Mouse (Mus musculus) neural tube, embryonic 12.5 days (tissue): ENCODE data around the gene Rps2. TPM values are rescaled to one million over a fixed set of nuclear protein-coding genes. Genes with fewer than 3 reads are reported as not detected.

Experiments
- ATAC-seq: fragments of 200-750 bp; cut with Nextera tagmentation; 2 replicates; pipeline ENCODE4 v1.8.0; 2017; ENCODE audit warnings: low read depth, mild to moderate bottlenecking, moderate TSS enrichment, moderate library complexity; ENCODE audit not compliant: low FRiP score
- H3K27ac ChIP-seq: fragments of 300-500 bp; sonication (generic); 2 replicates; pipeline ENCODE4 v1.5.1; 2016
- H3K27me3 ChIP-seq: fragments of 300-500 bp; sonication (generic); replicated peaks from 2 replicates; pipeline ENCODE4 v1.6.1; 2016; ENCODE audit warnings: mild to moderate bottlenecking
- H3K36me3 ChIP-seq: fragments of 300-500 bp; sonication (generic); 2 replicates; pipeline ENCODE4 v1.6.1; 2016; ENCODE audit warnings: mild to moderate bottlenecking
- H3K4me1 ChIP-seq: fragments of 300-500 bp; sonication (generic); 2 replicates; pipeline ENCODE4 v1.6.1; 2016
- H3K4me2 ChIP-seq: fragments of 300-500 bp; sonication (generic); replicated peaks from 2 replicates; pipeline ENCODE4 v1.6.1; 2016; ENCODE audit warnings: mild to moderate bottlenecking
- H3K4me3 ChIP-seq: fragments of 300-500 bp; sonication (generic); 2 replicates; pipeline ENCODE4 v1.5.1; 2016
- H3K9ac ChIP-seq: fragments of 300-500 bp; sonication (generic); 2 replicates; pipeline ENCODE4 v1.6.1; 2016; ENCODE audit warnings: mild to moderate bottlenecking
- H3K9me3 ChIP-seq: fragments of 300-500 bp; sonication (generic); 2 replicates; pipeline ENCODE4 v1.6.1; 2016; ENCODE audit warnings: mild to moderate bottlenecking
- WGBS: fragments of 180-500 bp; shearing (Covaris S2); methylation state at CpG from one replicate; pipeline ENCODE4 v1.1.7; 2016; 5-methylcytosine and 5-hydroxymethylcytosine counted together
- polyA plus RNA-seq: library from polyadenylated mRNA; unstranded; fragments of >200 nt; fragmentation: Nextera tagmentation; extraction: Ambion mirVana; gene quantifications from 2 replicates; pipeline ENCODE4 v1.2.1, GENCODE M21; 2016

Rps2 gene
- polyA plus RNA-seq, 1 experiment from 2014 or later = 826 TPM

DNA sequence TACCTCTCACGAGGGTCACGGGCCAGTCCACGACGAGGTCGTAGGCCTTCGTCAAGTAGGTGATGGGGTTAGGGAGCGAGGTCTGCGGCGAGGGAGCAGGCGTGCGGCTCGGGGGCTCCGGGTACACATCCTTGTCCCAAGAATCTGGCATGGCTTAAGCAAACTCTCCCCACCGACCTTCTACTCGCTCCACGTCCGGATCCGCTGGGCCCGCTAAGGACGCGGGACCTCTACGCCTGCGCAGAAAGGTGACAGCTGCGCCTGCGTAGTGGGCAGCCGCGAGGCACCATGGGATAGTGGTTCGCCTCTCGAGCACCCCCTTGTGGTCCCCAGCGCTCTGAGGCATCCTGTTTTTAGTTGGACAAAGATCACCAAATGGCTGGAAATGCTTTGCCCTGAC lies 6.3 kb downstream of the Rps2 start, which contains the start of gene Ndufb10:
Gene Ndufb10, minus strand, starts transcription at position 295 of the 400 bp plus-strand sequence.
- H3K4me1 ChIP-seq = peaks cover 29% of the 10 kb centered on the region
- peak within 1 kb of the TSS; percentile 94 for H3K4me2 ChIP-seq
- H3K9me3 ChIP-seq = no peaks in the 10 kb centered on the region
- peaks cover 15% of the 10 kb centered on the region for H3K36me3 ChIP-seq
- H3K9ac ChIP-seq = peak within 1 kb of the TSS; percentile 92
- peak within 1 kb of the TSS; percentile 71 for H3K4me3 ChIP-seq
- peak; percentile 78 for ATAC-seq
- H3K27me3 ChIP-seq = no peaks in the 10 kb centered on the region
- H3K27ac ChIP-seq = peak within 1 kb of the TSS; percentile 12; the same call in 1 of the 2 replicates
- WGBS = under 1% methylated on average over 30 of the region's 30 CpGs

DNA sequence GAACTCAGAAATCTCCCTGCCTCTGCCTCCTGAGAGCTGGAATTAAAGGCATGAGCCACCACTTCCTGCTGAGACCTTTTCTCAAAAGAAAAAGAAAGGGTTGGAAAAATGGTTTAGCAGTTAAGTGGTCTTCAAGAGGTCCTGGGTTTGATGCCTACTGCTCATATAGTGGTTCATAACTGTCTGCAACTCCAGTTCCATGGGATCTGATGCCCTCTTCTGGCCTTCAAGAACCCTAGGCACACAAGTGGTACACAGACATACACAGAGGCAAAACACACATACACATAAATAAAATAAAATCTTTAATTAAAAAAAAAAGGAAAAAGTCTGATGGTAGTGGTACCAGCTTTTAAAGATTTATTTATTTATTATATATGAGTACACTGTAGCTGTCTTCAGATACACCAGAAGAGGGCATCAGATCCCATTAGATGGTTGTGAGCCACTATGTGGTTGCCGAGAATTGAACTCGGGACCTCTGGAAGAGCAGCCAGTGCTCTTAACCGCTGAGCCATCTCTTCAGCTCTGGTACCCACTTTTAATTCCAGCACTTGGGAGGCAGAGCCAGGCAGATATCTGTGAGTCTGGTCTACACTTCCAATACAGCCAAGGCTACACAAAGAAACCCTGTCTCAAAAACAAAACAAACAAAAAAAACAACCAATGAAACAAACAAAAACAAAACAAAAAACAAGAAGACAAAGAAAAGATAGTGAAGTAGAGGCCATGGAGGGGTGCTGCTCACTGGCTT lies 7.9 kb downstream of the Rps2 start:
- no peak overlapping the region for H3K4me2 ChIP-seq
- H3K27me3 ChIP-seq = no peaks in the 10 kb centered on the region
- 70% methylated on average over 3 of the region's 3 CpGs for WGBS
- H3K36me3 ChIP-seq = peaks cover 15% of the 10 kb centered on the region
- no peaks in the 10 kb centered on the region for H3K9me3 ChIP-seq
- H3K4me3 ChIP-seq = no peak overlapping the region
- H3K9ac ChIP-seq = no peak overlapping the region
- ATAC-seq = no peak
- H3K27ac ChIP-seq = no peak overlapping the region
- H3K4me1 ChIP-seq = peaks cover 29% of the 10 kb centered on the region

DNA sequence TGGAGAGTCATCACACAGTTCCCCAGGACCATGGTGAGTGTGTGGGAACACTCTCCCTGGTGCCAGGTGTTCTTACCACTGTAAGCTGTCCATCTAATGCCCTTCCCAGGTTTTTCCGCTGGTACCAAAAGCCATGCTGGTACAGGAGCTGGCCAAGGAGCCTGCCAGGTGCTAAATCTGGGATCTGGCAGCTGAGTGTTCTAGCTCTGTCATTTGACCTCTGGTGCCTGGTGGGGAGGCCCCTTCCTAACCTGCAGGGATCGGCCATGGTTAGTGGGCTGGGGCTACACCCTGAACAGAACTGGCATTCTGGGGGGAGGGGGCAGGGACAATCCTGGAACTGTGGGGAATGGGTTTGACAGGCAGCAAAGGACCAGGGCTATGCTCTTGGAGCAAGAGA lies 9.7 kb downstream of the Rps2 start, which contains the start of gene Rpl3l:
Gene Rpl3l, plus strand, starts transcription at position 203 of the 400 bp plus-strand sequence.
- no peak for ATAC-seq
- Histone ChIP-seq H3K4me3 (no peak within 1 kb of the TSS), H3K36me3 (peaks cover under 1% of the 10 kb centered on the region; the same call in 1 of the 2 replicates), H3K4me1 (peaks cover 14% of the 10 kb centered on the region), H3K27me3 (no peaks in the 10 kb centered on the region), H3K4me2 (no peak within 1 kb of the TSS), H3K9ac (0 out of 2 replicates have a peak within 1 kb of the TSS, but pooled peaks have one; percentile 2), H3K27ac (no peak within 1 kb of the TSS), H3K9me3 (no peaks in the 10 kb centered on the region)
- WGBS = 87% methylated on average over 2 of the region's 2 CpGs

DNA sequence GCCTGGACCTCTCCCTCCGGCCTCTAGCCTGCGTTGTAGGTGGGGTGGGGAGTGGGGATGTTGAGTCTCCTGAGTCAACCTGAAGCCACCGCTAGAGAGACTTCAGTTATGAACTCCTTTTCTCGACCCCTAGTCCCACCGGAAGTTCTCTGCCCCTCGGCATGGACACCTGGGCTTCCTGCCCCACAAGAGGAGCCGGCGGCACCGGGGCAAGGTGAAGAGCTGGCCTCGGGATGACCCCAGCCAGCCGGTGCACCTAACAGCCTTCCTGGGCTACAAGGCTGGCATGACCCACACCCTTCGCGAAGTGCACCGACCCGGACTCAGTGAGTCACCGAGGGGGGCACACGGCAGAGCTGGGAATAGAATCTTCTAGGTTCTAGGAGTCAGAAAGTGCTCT lies 10.3 kb downstream of the Rps2 start:
- H3K4me2 ChIP-seq = no peak overlapping the region
- no peak overlapping the region for H3K9ac ChIP-seq
- H3K27me3 ChIP-seq = no peaks in the 10 kb centered on the region
- peaks cover 9% of the 10 kb centered on the region for H3K4me1 ChIP-seq
- H3K27ac ChIP-seq = no peak overlapping the region
- H3K4me3 ChIP-seq = no peak overlapping the region
- no peaks in the 10 kb centered on the region for H3K9me3 ChIP-seq
- H3K36me3 ChIP-seq = no peaks in the 10 kb centered on the region
- ATAC-seq = no peak
- 73% methylated on average over 17 of the region's 17 CpGs for WGBS

DNA sequence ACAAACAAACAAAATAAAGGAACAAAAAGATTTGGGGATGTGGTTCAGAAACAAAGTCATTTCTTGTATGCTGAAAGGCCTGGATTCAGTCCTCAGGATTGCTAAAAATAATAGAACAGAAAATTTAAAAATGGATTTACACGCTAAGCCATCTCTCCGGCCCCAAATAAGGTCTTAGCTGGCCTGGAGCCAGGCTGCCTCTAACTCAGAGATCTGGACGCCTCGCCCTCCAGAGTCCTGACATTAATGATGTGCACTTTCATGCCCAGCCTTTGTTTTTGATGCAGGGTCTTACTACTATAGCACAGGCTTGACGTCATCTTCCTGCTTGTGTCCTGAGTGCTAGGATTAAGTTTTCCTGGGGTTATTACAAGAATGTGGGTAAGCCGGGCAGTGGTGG lies 11.2 kb downstream of the Rps2 start:
- no peak overlapping the region for H3K4me3 ChIP-seq
- H3K4me1 ChIP-seq = 0 out of 2 replicates have a peak, but pooled peaks cover 2% of the 10 kb centered on the region
- H3K27ac ChIP-seq = no peak overlapping the region
- ATAC-seq = no peak
- 86% methylated on average over 6 of the region's 6 CpGs for WGBS
- no peak overlapping the region for H3K9ac ChIP-seq
- no peaks in the 10 kb centered on the region for H3K36me3 ChIP-seq
- no peaks in the 10 kb centered on the region for H3K9me3 ChIP-seq
- H3K4me2 ChIP-seq = no peak overlapping the region
- no peaks in the 10 kb centered on the region for H3K27me3 ChIP-seq

DNA sequence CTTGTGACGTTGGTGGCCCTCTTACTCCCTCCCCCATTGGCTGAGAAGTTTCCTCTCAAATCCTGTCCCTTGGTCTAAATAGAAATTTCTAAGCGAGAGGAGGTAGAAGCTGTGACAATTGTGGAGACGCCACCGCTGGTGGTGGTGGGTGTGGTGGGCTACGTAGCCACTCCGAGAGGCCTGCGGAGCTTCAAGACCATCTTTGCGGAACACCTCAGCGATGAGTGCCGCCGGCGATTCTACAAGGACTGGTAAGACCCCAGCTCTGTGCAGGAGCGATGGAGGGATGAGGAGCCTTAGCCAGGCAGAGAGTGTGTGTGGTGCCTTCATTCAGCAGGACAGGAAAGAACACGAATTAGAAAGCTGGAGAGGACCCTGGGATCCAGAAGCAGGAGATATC lies 12.9 kb downstream of the Rps2 start:
- ATAC-seq = no peak

DNA sequence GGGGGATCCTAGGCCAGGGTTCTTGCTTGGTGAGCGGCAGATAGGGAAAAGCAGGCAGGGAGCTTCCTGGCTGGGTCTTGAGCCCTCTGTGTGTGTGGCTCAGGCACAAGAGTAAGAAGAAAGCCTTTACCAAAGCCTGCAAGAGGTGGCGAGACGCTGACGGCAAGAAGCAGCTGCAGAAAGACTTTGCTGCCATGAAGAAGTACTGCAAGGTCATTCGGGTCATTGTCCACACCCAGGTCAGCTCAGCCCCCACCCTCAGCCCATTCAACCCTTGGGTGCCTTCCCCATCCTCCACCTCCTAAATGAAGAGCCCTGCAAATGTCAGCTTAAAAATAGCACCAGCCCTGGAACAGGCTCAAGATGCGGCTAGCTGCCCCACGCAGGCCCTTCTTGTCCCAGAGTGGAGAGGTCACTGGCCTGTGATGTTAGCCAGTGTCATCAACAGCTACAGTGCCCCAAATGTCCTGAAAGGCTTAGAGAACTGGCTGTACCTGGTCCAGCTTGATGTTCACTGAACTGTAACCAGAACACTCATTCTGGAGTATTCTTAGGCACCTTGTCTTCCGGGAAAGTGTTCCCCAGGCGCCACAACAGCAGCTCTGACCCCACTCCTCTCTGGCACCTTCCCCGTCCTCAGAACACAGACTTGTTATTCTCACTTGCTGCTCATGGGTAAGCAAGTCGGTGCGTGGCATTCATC lies 14.5 kb downstream of the Rps2 start:
- Histone ChIP-seq H3K9ac (no peak overlapping the region), H3K27ac (no peak overlapping the region), H3K9me3 (no peaks in the 10 kb centered on the region), H3K27me3 (no peaks in the 10 kb centered on the region), H3K4me3 (no peak overlapping the region), H3K36me3 (no peaks in the 10 kb centered on the region), H3K4me2 (no peak overlapping the region), H3K4me1 (peaks cover 11% of the 10 kb centered on the region)
- no peak for ATAC-seq
- 77% methylated on average over 12 of the region's 12 CpGs for WGBS

More for the DNA sequence above, 12.9 kb downstream of the Rps2 start:
- H3K9me3 ChIP-seq = no peaks in the 10 kb centered on the region
- no peaks in the 10 kb centered on the region for H3K36me3 ChIP-seq
- no peak overlapping the region for H3K4me3 ChIP-seq
- peaks cover under 1% of the 10 kb centered on the region; the same call in 1 of the 2 replicates for H3K4me1 ChIP-seq
- no peak overlapping the region for H3K9ac ChIP-seq
- H3K27ac ChIP-seq = no peak overlapping the region
- H3K4me2 ChIP-seq = no peak overlapping the region
- WGBS = 85% methylated on average over 14 of the region's 14 CpGs
- no peaks in the 10 kb centered on the region for H3K27me3 ChIP-seq

DNA sequence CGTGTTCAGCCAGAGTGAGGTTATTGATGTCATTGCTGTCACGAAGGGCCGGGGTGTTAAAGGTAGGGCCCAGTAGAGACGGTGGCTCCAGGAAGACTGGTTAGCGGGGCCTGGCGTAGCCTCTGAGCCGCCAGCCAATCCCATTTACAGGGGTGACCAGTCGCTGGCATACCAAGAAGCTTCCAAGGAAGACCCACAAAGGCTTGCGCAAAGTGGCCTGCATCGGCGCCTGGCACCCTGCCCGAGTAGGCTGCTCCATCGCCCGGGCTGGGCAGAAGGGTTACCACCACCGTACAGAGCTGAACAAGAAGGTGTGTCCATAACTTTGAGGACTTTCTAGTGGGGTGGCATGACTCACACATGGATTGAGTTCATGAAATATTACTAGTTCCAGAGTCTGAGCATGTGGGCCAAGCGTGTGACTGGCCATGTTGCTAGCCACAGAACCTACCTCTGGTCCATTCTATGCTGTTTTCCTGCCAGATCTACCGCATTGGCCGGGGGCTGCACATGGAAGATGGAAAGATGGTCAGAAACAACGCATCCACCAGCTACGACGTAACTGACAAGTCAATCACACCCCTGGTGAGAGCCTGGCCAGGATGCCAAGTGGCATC lies 15.6 kb downstream of the Rps2 start:
- no peak overlapping the region for H3K27ac ChIP-seq
- no peak for ATAC-seq
- no peaks in the 10 kb centered on the region for H3K9me3 ChIP-seq
- no peak overlapping the region for H3K4me2 ChIP-seq
- H3K9ac ChIP-seq = no peak overlapping the region
- H3K4me1 ChIP-seq = peaks cover 13% of the 10 kb centered on the region
- 89% methylated on average over 21 of the region's 21 CpGs for WGBS
- no peaks in the 10 kb centered on the region for H3K27me3 ChIP-seq
- H3K36me3 ChIP-seq = no peaks in the 10 kb centered on the region
- no peak overlapping the region for H3K4me3 ChIP-seq

DNA sequence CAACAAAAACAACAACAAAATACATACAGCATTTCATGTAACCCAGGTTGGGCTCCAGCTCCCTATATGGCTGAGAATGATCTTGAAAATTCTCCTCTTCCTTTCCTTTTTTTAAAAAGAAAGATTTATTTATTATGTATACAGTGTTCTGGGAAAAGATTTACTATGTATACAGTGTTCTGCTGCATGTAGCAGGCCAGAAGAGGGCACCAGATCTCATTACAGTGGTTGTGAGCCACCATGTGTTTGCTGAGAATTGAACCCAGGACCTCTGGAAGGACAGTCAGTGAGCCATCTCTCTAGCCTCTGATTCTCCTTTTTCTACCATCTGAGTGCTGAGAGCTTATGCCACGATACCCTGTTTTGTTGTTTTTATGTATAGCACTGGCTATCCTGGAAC lies 16.6 kb downstream of the Rps2 start:
- Histone ChIP-seq H3K4me1 (peaks cover 13% of the 10 kb centered on the region), H3K4me2 (no peak overlapping the region), H3K9me3 (no peaks in the 10 kb centered on the region), H3K4me3 (no peak overlapping the region), H3K36me3 (no peaks in the 10 kb centered on the region), H3K27me3 (no peaks in the 10 kb centered on the region), H3K27ac (no peak overlapping the region), H3K9ac (no peak overlapping the region)
- ATAC-seq = no peak
- 84% methylated on average over 1 of the region's 1 CpGs for WGBS

DNA sequence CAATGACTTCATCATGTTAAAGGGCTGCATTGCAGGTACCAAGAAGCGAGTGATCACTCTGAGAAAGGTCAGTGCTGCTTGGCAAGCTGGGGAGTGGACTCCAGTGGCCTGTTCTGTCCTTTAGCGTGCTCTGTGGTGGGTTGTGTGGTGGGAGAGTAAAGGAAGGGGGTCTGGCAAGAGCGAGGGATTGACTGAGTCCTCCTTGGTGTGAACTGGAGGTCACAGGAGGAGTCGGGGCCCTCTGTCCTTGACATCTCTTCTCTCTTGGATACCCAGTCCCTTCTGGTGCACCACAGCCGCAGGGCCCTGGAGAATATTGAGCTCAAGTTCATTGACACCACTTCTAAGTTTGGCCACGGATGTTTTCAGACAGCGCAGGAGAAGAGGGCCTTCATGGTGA lies 17.5 kb downstream of the Rps2 start:
- ATAC-seq = no peak
- H3K27me3 ChIP-seq = no peaks in the 10 kb centered on the region
- H3K9ac ChIP-seq = no peak overlapping the region
- H3K27ac ChIP-seq = no peak overlapping the region
- peaks cover 13% of the 10 kb centered on the region for H3K4me1 ChIP-seq
- no peak overlapping the region for H3K4me3 ChIP-seq
- peak overlapping the region; percentile 91; the same call in 1 of the 2 replicates for H3K4me2 ChIP-seq
- 90% methylated on average over 7 of the region's 7 CpGs for WGBS
- peaks cover 5% of the 10 kb centered on the region for H3K36me3 ChIP-seq
- no peaks in the 10 kb centered on the region for H3K9me3 ChIP-seq

DNA sequence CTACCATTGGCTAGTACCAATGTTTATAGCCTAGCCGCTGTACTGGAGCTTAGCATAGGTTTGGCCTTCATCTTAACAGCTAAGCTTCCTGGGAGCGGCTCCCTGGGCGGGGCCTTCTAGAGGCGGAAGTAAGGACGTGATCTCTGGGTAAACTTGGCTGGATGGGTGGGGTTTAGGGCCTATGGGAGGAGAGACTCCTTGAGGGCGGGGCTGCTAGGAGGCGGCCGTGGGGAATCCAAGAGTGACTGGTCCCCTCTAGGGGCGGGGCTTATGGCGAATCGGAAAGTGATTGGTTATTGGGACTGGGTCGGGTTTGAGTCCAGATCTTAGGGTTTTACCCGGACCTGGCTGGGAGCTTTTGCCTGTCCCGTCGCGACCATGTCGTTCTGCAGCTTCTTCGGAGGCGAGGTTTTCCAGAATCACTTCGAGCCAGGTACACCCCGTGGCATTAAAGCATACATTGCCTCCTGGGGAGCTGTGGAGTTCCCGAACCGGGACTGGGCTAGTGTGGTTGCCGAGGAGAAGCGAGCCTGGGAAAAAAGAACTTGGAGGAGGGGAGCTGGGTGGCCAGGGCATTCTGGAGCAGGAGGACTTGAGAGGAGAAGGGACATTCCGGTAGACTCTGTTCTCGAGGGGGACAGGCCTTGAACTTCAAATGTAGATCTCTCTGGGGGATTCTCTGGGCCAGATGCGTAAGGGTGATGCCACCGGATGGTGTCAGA lies 18.6 kb downstream of the Rps2 start, which contains the start of gene Msrb1:
Gene Msrb1, plus strand, starts transcription at position 313 of the 722 bp plus-strand sequence.
- Histone ChIP-seq H3K4me1 (peaks cover 13% of the 10 kb centered on the region), H3K9me3 (no peaks in the 10 kb centered on the region), H3K9ac (peak within 1 kb of the TSS; percentile 64), H3K27ac (no peak within 1 kb of the TSS), H3K36me3 (peaks cover 5% of the 10 kb centered on the region), H3K4me2 (peak within 1 kb of the TSS; percentile 91), H3K4me3 (peak within 1 kb of the TSS; percentile 58), H3K27me3 (no peaks in the 10 kb centered on the region)
- 1% methylated on average over 29 of the region's 29 CpGs for WGBS
- peak; percentile 95 for ATAC-seq
